Mouse (Mus musculus): ENCODE results near the gene Kcnab1.
"Not testable (repeated sequence)": the region's sequence is repeated elsewhere in the genome, so short reads cannot be mapped to it uniquely, and the experiment has no call there.

The Kcnab1 gene

GRCm38 (mm10) chr3:65365184-65365583 lies 256.0 kb downstream of the Kcnab1 start:
- no peak for ATAC-seq (ENCODE audit: low TSS enrichment)

- no peak for ATAC-seq (ENCODE audit: low TSS enrichment)
Measured at GRCm38 (mm10) chr3:65365921-65366710, 256.9 kb downstream of the Kcnab1 start.

DNA sequence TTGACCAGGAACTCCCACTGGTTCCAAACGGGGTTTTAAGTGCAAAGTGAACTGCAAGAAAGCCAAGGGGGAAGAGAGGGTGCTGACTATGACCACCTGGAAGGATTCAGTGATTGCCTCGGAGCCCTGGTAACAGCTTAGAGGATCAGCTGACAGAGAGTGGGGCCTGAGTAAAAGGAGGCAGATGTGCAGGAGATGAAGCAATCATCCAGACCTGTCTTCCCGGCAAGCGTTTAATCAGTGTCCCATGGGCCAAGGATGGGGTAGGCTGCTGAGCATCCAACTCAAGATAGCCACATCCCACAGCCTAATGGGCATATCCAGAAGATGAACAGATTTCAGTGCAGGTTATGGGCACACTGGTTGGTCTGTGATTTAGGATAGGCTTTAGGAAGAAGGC lies 258.8 kb downstream of the Kcnab1 start:
- ATAC-seq (ENCODE audit: low TSS enrichment): no peak

GRCm38 (mm10) chr3:65372552-65372951 lies 263.4 kb downstream of the Kcnab1 start:
- ATAC-seq (ENCODE audit: low TSS enrichment): no peak

GRCm38 (mm10) chr3:65373594-65374182 lies 264.5 kb downstream of the Kcnab1 start:
- no peak for ATAC-seq (ENCODE audit: low TSS enrichment)

DNA sequence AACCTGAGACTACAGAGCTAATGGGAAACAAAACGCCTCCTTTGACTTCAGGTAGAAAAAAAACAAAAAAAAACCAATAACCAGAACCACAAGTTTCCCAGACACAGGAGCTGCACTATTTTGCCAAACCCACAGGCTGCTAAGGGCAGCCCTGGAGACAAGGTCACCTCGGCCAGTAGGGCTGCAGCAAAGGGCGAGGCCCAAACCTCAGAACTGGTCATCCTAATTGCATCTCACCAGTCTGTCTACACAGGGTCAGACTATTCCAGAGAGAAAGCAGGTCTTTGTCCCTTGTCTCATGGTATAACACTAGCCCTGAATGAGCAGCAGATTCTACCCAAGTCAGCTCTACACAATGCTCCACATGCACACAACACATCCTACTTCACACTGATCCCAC lies 265.5 kb downstream of the Kcnab1 start:
- ATAC-seq (ENCODE audit: low TSS enrichment): no peak

DNA sequence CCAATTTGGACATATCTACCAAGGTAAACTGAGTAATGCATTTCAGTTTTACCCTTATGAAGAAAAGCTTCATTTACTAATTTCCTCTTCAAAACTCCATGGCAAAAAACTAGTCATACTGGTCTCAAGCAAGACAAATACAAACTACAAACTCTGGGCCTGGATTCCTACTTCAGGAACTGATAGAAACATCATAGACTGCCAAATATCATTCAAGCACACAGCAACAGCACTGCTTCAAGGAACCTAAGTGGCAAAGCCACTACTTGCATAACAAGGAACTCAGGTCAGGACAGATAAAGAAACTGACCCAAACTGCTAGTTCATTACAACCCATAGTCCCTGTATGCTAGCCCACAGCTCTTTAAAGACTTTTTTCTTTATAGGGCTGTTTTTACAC lies 269.5 kb downstream of the Kcnab1 start:
- no peak for ATAC-seq (ENCODE audit: low TSS enrichment)

DNA sequence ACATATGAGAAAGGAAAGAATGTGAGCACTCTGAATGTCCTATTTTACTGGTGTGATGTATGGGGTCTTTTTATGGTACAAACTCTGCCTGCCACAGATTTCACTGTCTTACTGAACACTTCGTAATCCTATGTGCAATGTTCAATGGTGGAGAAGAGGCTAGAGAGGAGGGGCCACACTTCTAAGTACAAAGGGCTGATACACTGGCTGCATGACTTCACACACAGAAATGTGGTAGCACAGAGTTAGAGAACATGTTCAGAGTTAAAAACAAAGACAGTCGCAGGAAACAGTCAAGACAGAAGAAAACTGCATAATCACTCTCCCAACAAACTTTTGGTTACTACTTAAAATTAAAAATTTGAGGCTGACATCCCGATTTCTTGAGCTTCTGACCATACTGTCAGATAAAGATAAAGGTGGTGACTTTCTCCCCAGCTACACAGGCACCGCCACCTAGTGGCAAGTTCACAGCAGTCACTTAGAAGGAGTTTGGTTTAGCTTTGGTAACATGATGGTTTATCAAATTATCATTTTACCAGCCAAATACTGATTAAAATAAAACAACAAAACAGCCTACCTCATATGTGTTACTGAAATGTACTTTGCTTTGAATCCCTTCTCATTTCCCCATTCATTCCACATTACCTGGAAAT lies 270.8 kb downstream of the Kcnab1 start:
- peak; percentile 84 for ATAC-seq (ENCODE audit: low TSS enrichment)

GRCm38 (mm10) chr3:65381094-65381493 lies 271.9 kb downstream of the Kcnab1 start:
- no peak for ATAC-seq (ENCODE audit: low TSS enrichment)

DNA sequence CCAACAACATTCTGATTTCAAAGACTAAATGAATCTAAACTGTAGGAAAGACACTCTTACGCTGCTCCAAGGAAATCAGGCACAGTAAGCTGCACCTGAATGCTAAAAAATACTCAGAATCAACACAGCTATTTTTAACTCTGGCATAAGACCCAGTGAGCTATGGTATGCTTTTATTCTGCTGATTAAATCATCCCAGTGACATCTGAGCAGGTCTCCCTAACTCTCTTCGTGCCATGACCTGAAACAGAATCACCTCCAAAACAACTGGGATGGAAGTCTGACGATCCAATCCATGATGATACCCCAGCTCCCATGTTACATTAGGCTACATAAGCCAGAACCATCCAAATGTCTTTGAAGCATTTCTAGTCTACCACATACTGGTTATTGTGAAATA lies 275.2 kb downstream of the Kcnab1 start:
- ATAC-seq (ENCODE audit: low TSS enrichment): no peak

- no peak for ATAC-seq (ENCODE audit: low TSS enrichment)
Measured at GRCm38 (mm10) chr3:65385771-65386170, 276.6 kb downstream of the Kcnab1 start.

DNA sequence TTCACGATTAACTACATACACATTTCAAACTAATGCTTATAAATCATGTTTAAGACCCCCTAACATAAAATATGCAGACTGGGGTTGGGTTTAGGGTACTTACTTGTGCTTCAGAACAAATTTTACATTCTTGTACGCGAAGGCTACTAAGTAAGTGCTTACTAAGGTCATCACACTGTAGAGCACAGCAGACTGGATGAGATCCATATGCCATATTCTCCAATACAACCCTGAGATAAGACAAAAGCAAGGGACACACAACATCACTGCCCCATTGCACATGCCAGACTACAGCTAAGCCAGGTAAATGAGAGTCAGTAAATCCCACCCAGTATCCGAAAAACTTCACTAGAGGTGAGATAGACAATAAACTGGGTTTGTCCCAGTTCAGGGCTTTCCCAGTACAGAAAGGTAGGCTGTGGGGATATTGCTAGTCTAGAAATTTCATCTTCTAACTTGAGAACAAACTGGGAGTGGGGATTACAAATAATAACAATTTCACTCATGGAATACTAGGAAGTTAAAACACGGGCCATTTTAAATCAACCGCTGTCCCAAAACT lies 282.1 kb downstream of the Kcnab1 start:
- ATAC-seq (ENCODE audit: low TSS enrichment): no peak

GRCm38 (mm10) chr3:65391784-65392420 lies 282.7 kb downstream of the Kcnab1 start:
- ATAC-seq (ENCODE audit: low TSS enrichment): peak; percentile 70

- peak; percentile 100 for ATAC-seq (ENCODE audit: low TSS enrichment)
Measured at GRCm38 (mm10) chr3:65392421-65392817, 283.2 kb downstream of the Kcnab1 start, which contains the start of gene Ssr3. Ssr3 (minus strand) TSS chr3:65392623.

DNA sequence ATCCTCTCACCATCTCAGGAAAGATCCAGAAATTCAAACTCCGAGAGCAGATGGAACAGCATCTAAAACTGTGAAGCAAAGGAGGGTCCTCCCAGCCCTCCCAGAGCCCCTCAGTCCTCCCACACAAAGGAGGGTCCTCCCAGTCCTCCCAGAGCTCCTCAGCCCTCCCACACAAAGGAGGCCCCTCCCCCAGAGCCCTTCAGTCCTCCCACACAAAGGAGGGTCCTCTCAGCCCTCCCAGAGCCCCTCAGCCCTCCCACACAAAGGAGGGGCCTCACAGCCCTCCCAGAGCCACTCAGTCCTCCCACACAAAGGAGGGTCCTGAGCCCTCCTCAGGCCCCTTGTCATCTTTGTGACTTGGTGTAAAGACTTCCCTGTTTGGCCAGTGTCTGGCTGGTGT lies 285.9 kb downstream of the Kcnab1 start:
- ATAC-seq (ENCODE audit: low TSS enrichment): not testable (repeated sequence)

GRCm38 (mm10) chr3:65396835-65397504 lies 287.8 kb downstream of the Kcnab1 start:
- no peak for ATAC-seq (ENCODE audit: low TSS enrichment)

DNA sequence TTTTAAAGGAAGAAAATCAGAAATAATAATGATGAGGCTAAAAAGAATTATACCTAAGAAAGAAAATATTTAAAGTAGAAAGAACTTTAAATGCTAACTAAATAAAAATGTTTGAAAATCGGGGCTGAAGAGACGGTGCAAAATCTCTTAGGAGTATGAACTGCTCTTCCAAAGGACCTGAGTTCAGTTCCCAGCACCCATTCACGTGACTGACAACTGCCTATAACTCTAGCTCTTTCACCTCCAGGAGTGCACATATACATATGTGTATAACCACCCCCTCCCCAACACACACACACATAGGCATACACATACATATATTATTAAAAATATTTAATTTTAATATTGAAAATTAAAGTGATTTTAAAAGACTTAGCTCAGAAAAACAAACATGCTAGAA lies 288.4 kb downstream of the Kcnab1 start:
- ATAC-seq (ENCODE audit: low TSS enrichment): no peak

GRCm38 (mm10) chr3:65405781-65406180 lies 296.6 kb downstream of the Kcnab1 start:
- no peak for ATAC-seq (ENCODE audit: low TSS enrichment)

GRCm38 (mm10) chr3:65407891-65408290 lies 298.7 kb downstream of the Kcnab1 start:
- ATAC-seq (ENCODE audit: low TSS enrichment): no peak

DNA sequence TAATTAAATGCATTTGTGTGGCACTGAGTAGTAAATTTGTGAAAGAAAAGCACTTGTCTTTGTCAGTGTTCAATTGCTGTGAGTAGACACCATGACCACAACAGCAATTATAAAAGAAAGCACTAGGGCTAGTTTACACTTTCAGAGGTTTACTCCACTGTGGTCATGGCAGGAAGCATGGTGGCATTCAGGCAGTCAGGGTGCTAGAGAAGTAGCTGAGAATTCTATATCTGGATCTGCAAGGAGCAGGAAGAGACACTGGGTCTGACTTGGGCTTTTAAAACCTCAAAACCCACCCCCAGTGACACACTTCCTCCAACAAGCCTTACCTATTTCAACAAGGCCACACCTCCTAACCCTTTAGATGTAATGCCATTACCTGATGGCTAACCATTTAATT lies 307.4 kb downstream of the Kcnab1 start:
- no peak for ATAC-seq (ENCODE audit: low TSS enrichment)

DNA sequence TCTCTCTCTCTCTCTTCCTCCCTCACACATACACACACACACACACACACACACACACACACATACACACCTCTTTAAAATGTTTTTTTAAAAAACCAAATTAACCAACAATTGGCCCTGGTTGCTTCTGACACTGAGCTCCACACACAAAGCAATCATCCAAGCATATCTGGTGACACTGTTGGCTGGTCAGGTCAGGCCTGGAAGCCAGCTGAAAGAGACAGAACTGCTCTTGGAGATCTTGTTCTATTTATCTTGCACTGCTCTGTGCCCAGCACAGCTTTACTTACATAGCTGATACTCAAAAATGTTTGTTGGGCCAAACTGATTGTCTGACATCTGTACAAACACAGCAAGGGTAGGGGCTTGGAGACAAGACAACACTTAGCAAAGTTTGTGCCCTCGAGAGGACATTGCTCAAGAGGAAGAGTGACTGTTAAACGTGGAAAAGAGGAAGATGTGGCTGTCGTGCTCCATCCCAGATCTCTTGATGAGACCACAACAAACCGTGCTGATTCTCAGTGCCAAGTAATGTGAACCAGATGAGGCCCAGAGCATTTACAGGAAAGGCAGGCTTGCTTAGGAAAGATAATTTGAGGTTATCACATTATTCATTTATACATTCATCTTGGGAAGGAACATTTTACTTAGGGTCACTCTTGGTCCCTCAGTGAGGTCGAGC lies 308.9 kb downstream of the Kcnab1 start:
- no peak for ATAC-seq (ENCODE audit: low TSS enrichment)

Data from frontal cortex, adult (tissue).